Mouse (Mus musculus) erythroblast, embryonic 14.5 days (primary cell): Measurements from ENCODE around the gene Ppp2r5c.

Experiments used
- GATA1 ChIP-seq: IDR thresholded peaks from 2 replicates; pipeline ENCODE4 v1.6.1; 2012; ENCODE audit warnings: low read length, inconsistent platforms, mixed read lengths
- TAL1 ChIP-seq: IDR thresholded peaks from 3 replicates; pipeline ENCODE4 v1.6.1; 2012; ENCODE audit warnings: low read length, inconsistent platforms, mixed read lengths

- no peak for TF ChIP-seq TAL1
- TF ChIP-seq GATA1 = no peak
Measured at GRCm38 (mm10) chr12:110610713-110611112, 163.8 kb downstream of the Ppp2r5c start.
